Mouse (Mus musculus) neural tube, embryonic 11.5 days (tissue): Measurements from ENCODE around the gene Gm21852. TPM values are rescaled to one million over a fixed set of nuclear protein-coding genes. Genes with fewer than 3 reads are reported as not detected.
"Not testable (repeated sequence)": the region's sequence is repeated elsewhere in the genome, so short reads cannot be mapped to it uniquely, and the experiment has no call there.

ENCODE experiments used
- ATAC-seq: fragments of 200-750 bp; cut with Nextera tagmentation; 2 replicates; pipeline ENCODE4 v1.8.0; 2017; ENCODE audit warnings: moderate number of reproducible peaks, mild to moderate bottlenecking, moderate TSS enrichment, moderate library complexity; ENCODE audit not compliant: insufficient read depth, low FRiP score, low TSS enrichment
- DNase-seq: peaks from one replicate; pipeline ENCODE4 v3.0.0-alpha.2; 2015; ENCODE audit warnings: low spot score
- H3K27ac ChIP-seq: fragments of 300-500 bp; sonication (generic); 2 replicates; pipeline ENCODE4 v1.5.1; 2014; ENCODE audit warnings: low read depth, mild to moderate bottlenecking, low read length
- H3K27me3 ChIP-seq: fragments of 300-500 bp; sonication (generic); 2 replicates; pipeline ENCODE4 v1.6.1; 2014; ENCODE audit warnings: mild to moderate bottlenecking, low read length, mixed read lengths; ENCODE audit not compliant: control insufficient read depth, insufficient read depth
- H3K36me3 ChIP-seq: fragments of 300-500 bp; sonication (generic); 2 replicates; pipeline ENCODE4 v1.6.1; 2014; ENCODE audit warnings: mild to moderate bottlenecking, low read length, moderate library complexity, mixed read lengths; ENCODE audit not compliant: control insufficient read depth, insufficient read depth
- H3K4me1 ChIP-seq: fragments of 300-500 bp; sonication (generic); 2 replicates; pipeline ENCODE4 v1.6.1; 2014; ENCODE audit warnings: low read length, mixed read lengths; ENCODE audit not compliant: control insufficient read depth, insufficient read depth
- H3K4me2 ChIP-seq: fragments of 300-500 bp; sonication (generic); 2 replicates; pipeline ENCODE4 v1.6.1; 2014; ENCODE audit warnings: low read depth, mild to moderate bottlenecking, moderate library complexity
- H3K4me3 ChIP-seq: fragments of 300-500 bp; sonication (generic); 2 replicates; pipeline ENCODE4 v1.5.1; 2014; ENCODE audit warnings: low read depth, low read length
- H3K9ac ChIP-seq: fragments of 300-500 bp; sonication (generic); 2 replicates; pipeline ENCODE4 v1.6.1; 2014; ENCODE audit warnings: mild to moderate bottlenecking, low read length
- H3K9me3 ChIP-seq: fragments of 300-500 bp; sonication (generic); 2 replicates; pipeline ENCODE4 v1.6.1; 2016; ENCODE audit warnings: low read length; ENCODE audit not compliant: control insufficient read depth
- WGBS: fragments of 180-500 bp; shearing (Covaris S2); extraction: QIAGEN DNeasy Blood & Tissue Kit; methylation state at CpG from one replicate; pipeline ENCODE4 v1.1.7; 2014; 5-methylcytosine and 5-hydroxymethylcytosine counted together
- microRNA-seq: library from miRNA; unstranded; fragments of <30 nt; microRNA quantifications from one replicate; pipeline ENCODE4, GENCODE M21; 2016
- polyA plus RNA-seq: library from polyadenylated mRNA; unstranded; fragments of >200 nt; fragmentation: Nextera tagmentation; extraction: Ambion mirVana; gene quantifications from 2 replicates; pipeline ENCODE4 v1.2.1, GENCODE M21; 2014

Gm21852 gene
- polyA plus RNA-seq = not detected in 2 replicates

DNA sequence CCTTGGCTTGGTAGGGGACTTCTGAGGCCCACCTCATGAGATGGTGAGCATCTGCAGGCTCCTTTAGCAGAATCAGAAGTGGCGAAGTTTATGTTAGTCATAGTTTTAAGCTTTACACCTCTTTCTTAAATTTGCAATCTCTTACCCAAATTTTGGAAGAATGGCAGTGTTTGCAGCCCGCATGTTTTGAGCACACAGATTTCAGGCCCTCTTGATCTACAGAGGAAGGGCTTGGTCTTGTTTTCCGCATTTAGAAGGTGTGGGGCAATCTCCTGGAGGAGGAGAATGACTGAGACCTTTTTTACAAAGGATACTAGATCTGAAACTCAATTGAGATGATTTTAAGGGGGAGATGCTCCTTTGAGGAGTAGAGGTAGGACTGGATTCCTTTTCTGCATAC is at the start of gene Gm21852:
Gm21852 (minus strand) TSS at position 101 of the 400 bp plus-strand sequence.
- not testable (repeated sequence) for H3K9ac ChIP-seq, H3K36me3 ChIP-seq, H3K27me3 ChIP-seq, H3K4me2 ChIP-seq, ATAC-seq, H3K9me3 ChIP-seq, DNase-seq, H3K27ac ChIP-seq, H3K4me1 ChIP-seq, H3K4me3 ChIP-seq
- no CpG with 5 or more reads among the region's 3 CpGs for WGBS

Small RNA genes lying within 50 kb of the gene (microRNA-seq; reads per million reads assigned to microRNA genes)
- gene Gm27466 (not detected), gene Gm28018 (not detected)

Other genes with a start within 250 kb of the Gm21852 start
- not detected in 2 replicates for gene Gm21797, start 123.8 kb upstream of the Gm21852 start, polyA plus RNA-seq
- not detected in 2 replicates for gene Gm20795, start 152.9 kb upstream of the Gm21852 start, polyA plus RNA-seq